Mouse (Mus musculus): ENCODE results near the gene Cntln. TPM values are rescaled to one million over a fixed set of nuclear protein-coding genes. Genes with fewer than 3 reads are reported as not detected.

The Cntln gene
- polyA plus RNA-seq, 1 experiment from 2014 or later, result 11.3 TPM

GRCm38 (mm10) chr4:85162468-85163312 is 278.6 kb downstream of the Cntln start:
- Histone ChIP-seq H3K4me3 (ENCODE audit: low read depth, low read length) (no peak overlapping the region), H3K4me2 (ENCODE audit: low read depth, low read length, severe bottlenecking) (no peak overlapping the region), H3K36me3 (ENCODE audit: control insufficient read depth, insufficient read depth, low read length) (no peaks in the 10 kb centered on the region), H3K4me1 (replicated peaks; ENCODE audit: control insufficient read depth, insufficient read depth, low read length) (no peaks in the 10 kb centered on the region), H3K27ac (ENCODE audit: low read depth, low read length) (no peak overlapping the region), H3K27me3 (ENCODE audit: control insufficient read depth, insufficient read depth, low read length) (no peaks in the 10 kb centered on the region), H3K9ac (ENCODE audit: low read length) (no peak overlapping the region), H3K9me3 (ENCODE audit: control insufficient read depth, low read length) (no peaks in the 10 kb centered on the region)
- ATAC-seq (replicated peaks; ENCODE audit: low FRiP score) (peak; percentile 91; the same call in 1 of the 2 replicates), DNase-seq (ENCODE audit: low spot score) (peak; percentile 78)
- WGBS, result 25% methylated on average over 27 of the region's 27 CpGs

GRCm38 (mm10) chr4:85163313-85163615 is 279.2 kb downstream of the Cntln start:
- H3K9me3 ChIP-seq (ENCODE audit: control insufficient read depth, low read length), result no peaks in the 10 kb centered on the region
- ATAC-seq (replicated peaks; ENCODE audit: low FRiP score), result no peak; the same call in 1 of the 2 replicates
- H3K4me2 ChIP-seq (ENCODE audit: low read depth, low read length, severe bottlenecking), result no peak overlapping the region
- no peak for DNase-seq (ENCODE audit: low spot score)
- no peak overlapping the region for H3K9ac ChIP-seq (ENCODE audit: low read length)
- H3K4me1 ChIP-seq (replicated peaks; ENCODE audit: control insufficient read depth, insufficient read depth, low read length), result no peaks in the 10 kb centered on the region
- WGBS, result 93% methylated on average over 2 of the region's 2 CpGs
- no peaks in the 10 kb centered on the region for H3K36me3 ChIP-seq (ENCODE audit: control insufficient read depth, insufficient read depth, low read length)
- no peak overlapping the region for H3K4me3 ChIP-seq (ENCODE audit: low read depth, low read length)
- H3K27me3 ChIP-seq (ENCODE audit: control insufficient read depth, insufficient read depth, low read length), result no peaks in the 10 kb centered on the region
- H3K27ac ChIP-seq (ENCODE audit: low read depth, low read length), result no peak overlapping the region

GRCm38 (mm10) chr4:85168001-85168400 is 283.9 kb downstream of the Cntln start:
- Histone ChIP-seq H3K9ac (ENCODE audit: low read length) (no peak overlapping the region), H3K9me3 (ENCODE audit: control insufficient read depth, low read length) (no peaks in the 10 kb centered on the region), H3K4me1 (replicated peaks; ENCODE audit: control insufficient read depth, insufficient read depth, low read length) (no peaks in the 10 kb centered on the region), H3K27me3 (ENCODE audit: control insufficient read depth, insufficient read depth, low read length) (no peaks in the 10 kb centered on the region), H3K4me3 (ENCODE audit: low read depth, low read length) (no peak overlapping the region), H3K27ac (ENCODE audit: low read depth, low read length) (no peak overlapping the region), H3K36me3 (ENCODE audit: control insufficient read depth, insufficient read depth, low read length) (no peaks in the 10 kb centered on the region), H3K4me2 (ENCODE audit: low read depth, low read length, severe bottlenecking) (no peak overlapping the region)
- DNase-seq (ENCODE audit: low spot score), result no peak
- ATAC-seq (replicated peaks; ENCODE audit: low FRiP score), result no peak
- 92% methylated on average over 12 of the region's 12 CpGs for WGBS

- Histone ChIP-seq H3K9ac (ENCODE audit: low read length) (no peak overlapping the region), H3K36me3 (ENCODE audit: control insufficient read depth, insufficient read depth, low read length) (no peaks in the 10 kb centered on the region), H3K27me3 (ENCODE audit: control insufficient read depth, insufficient read depth, low read length) (no peaks in the 10 kb centered on the region), H3K4me2 (ENCODE audit: low read depth, low read length, severe bottlenecking) (no peak overlapping the region), H3K27ac (ENCODE audit: low read depth, low read length) (no peak overlapping the region), H3K4me3 (ENCODE audit: low read depth, low read length) (no peak overlapping the region), H3K4me1 (replicated peaks; ENCODE audit: control insufficient read depth, insufficient read depth, low read length) (no peaks in the 10 kb centered on the region), H3K9me3 (ENCODE audit: control insufficient read depth, low read length) (no peaks in the 10 kb centered on the region)
- no peak for ATAC-seq (replicated peaks; ENCODE audit: low FRiP score)
- 86% methylated on average over 4 of the region's 4 CpGs for WGBS
- no peak for DNase-seq (ENCODE audit: low spot score)
These were observed 291.4 kb downstream of the Cntln start for GRCm38 (mm10) chr4:85175466-85175865.

- H3K9me3 ChIP-seq (ENCODE audit: control insufficient read depth, low read length), result no peaks in the 10 kb centered on the region
- H3K9ac ChIP-seq (ENCODE audit: low read length), result no peak overlapping the region
- H3K27me3 ChIP-seq (ENCODE audit: control insufficient read depth, insufficient read depth, low read length), result no peaks in the 10 kb centered on the region
- H3K36me3 ChIP-seq (ENCODE audit: control insufficient read depth, insufficient read depth, low read length), result no peaks in the 10 kb centered on the region
- no peak overlapping the region for H3K27ac ChIP-seq (ENCODE audit: low read depth, low read length)
- no peak overlapping the region for H3K4me2 ChIP-seq (ENCODE audit: low read depth, low read length, severe bottlenecking)
- no peak for ATAC-seq (replicated peaks; ENCODE audit: low FRiP score)
- no peaks in the 10 kb centered on the region for H3K4me1 ChIP-seq (replicated peaks; ENCODE audit: control insufficient read depth, insufficient read depth, low read length)
- no peak for DNase-seq (ENCODE audit: low spot score)
- 93% methylated on average over 9 of the region's 9 CpGs for WGBS
- H3K4me3 ChIP-seq (ENCODE audit: low read depth, low read length), result no peak overlapping the region
These were observed 294.4 kb downstream of the Cntln start for GRCm38 (mm10) chr4:85178394-85179051.

Other genes starting within 250 kb of the Cntln start
- 7.5 and 8.6 TPM in 2 replicates for gene Bnc2, start 209.0 kb upstream of the Cntln start, polyA plus RNA-seq (2014; fragmentation: Nextera tagmentation; extraction: Ambion mirVana)

Measured in forebrain, embryonic 11.5 days (tissue).